Mouse (Mus musculus): ENCODE data around the gene Phox2b. TPM values are rescaled to one million over a fixed set of nuclear protein-coding genes. Genes with fewer than 3 reads are reported as not detected.
A peak's percentile ranks its signal among the peaks of the same experiment; 100 is the strongest.

Gene Phox2b
- total and polyA plus RNA-seq, 3 experiments: 0.12 TPM; not detected in 2

DNA sequence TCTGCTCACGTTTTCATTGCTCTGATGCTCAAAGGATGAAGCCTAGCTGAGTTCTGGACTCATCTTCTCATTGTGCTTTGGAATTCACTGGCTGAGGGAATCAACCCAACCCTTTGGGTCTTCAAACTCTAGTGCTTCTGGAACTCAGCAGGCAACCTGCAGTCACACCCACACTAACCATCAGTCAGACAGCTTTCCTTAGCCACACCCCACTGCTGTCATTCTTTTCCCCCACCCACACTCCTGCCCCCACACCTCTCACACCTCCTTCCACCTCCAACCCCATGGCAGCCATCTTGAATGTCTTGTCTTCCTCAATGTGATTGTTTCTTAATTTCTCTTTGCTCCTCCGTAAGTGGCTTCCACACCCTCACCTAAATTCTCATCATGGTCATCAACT lies 7.2 kb upstream of the Phox2b start:
- WGBS: 72% methylated on average over 2 of the region's 2 CpGs
- intact Hi-C loops (cut with DNase I): no loop called here
- no peaks in the 10 kb centered on the region for H3K4me1 ChIP-seq (ENCODE audit: control insufficient read depth, insufficient read depth, low read length)
- no peaks in the 10 kb centered on the region for H3K36me3 ChIP-seq (ENCODE audit: control insufficient read depth, insufficient read depth, low read length)
- no peak for DNase-seq
- H3K27ac ChIP-seq: no peak overlapping the region
- no peaks in the 10 kb centered on the region for H3K79me2 ChIP-seq (replicated peaks; ENCODE audit: control insufficient read depth, insufficient read depth, low read length)
- H3K4me3 ChIP-seq: no peak overlapping the region
- no peak overlapping the region for H3K9ac ChIP-seq (ENCODE audit: low read depth, low read length)
- peaks cover 10% of the 10 kb centered on the region for H3K27me3 ChIP-seq (ENCODE audit: control insufficient read depth, insufficient read depth, low read length)
- TF ChIP-seq POLR2A (IDR thresholded peaks at IDR 0.05; ENCODE audit: insufficient read depth, low read depth, low read length) (no peak), EP300 (IDR thresholded peaks at IDR 0.05; ENCODE audit: insufficient read depth, low read depth, low read length) (no peak), CTCF (IDR thresholded peaks at IDR 0.05) (no peak)

- no peak overlapping the region for H3K4me3 ChIP-seq
- H3K9ac ChIP-seq (ENCODE audit: low read depth, low read length): no peak overlapping the region
- intact Hi-C loops (cut with DNase I): no loop called here
- no peaks in the 10 kb centered on the region for H3K79me2 ChIP-seq (replicated peaks; ENCODE audit: control insufficient read depth, insufficient read depth, low read length)
- no peaks in the 10 kb centered on the region for H3K4me1 ChIP-seq (ENCODE audit: control insufficient read depth, insufficient read depth, low read length)
- H3K27me3 ChIP-seq (ENCODE audit: control insufficient read depth, insufficient read depth, low read length): peaks cover 22% of the 10 kb centered on the region
- H3K27ac ChIP-seq: no peak overlapping the region
- 21% methylated on average over 3 of the region's 3 CpGs for WGBS
- H3K36me3 ChIP-seq (ENCODE audit: control insufficient read depth, insufficient read depth, low read length): no peaks in the 10 kb centered on the region
- DNase-seq: no peak
- TF ChIP-seq EP300 (IDR thresholded peaks at IDR 0.05; ENCODE audit: insufficient read depth, low read depth, low read length) (no peak), CTCF (IDR thresholded peaks at IDR 0.05) (no peak), POLR2A (IDR thresholded peaks at IDR 0.05; ENCODE audit: insufficient read depth, low read depth, low read length) (no peak)
Observed at GRCm38 (mm10) chr5:67103016-67103415, 3.9 kb upstream of the Phox2b start.

- DNase-seq: no peak
- Histone ChIP-seq H3K4me3 (no peak overlapping the region), H3K4me1 (ENCODE audit: control insufficient read depth, insufficient read depth, low read length) (no peaks in the 10 kb centered on the region; the same call in 1 of the 2 replicates), H3K27me3 (ENCODE audit: control insufficient read depth, insufficient read depth, low read length) (peaks cover 29% of the 10 kb centered on the region), H3K27ac (no peak overlapping the region), H3K36me3 (ENCODE audit: control insufficient read depth, insufficient read depth, low read length) (no peaks in the 10 kb centered on the region), H3K79me2 (replicated peaks; ENCODE audit: control insufficient read depth, insufficient read depth, low read length) (no peaks in the 10 kb centered on the region), H3K9ac (ENCODE audit: low read depth, low read length) (no peak overlapping the region)
- 6% methylated on average over 28 of the region's 28 CpGs for WGBS
- no peak for TF ChIP-seq CTCF (IDR thresholded peaks at IDR 0.05)
- intact Hi-C loops (cut with DNase I): no loop called here
Observed at GRCm38 (mm10) chr5:67101793-67102600, 2.9 kb upstream of the Phox2b start.

DNA sequence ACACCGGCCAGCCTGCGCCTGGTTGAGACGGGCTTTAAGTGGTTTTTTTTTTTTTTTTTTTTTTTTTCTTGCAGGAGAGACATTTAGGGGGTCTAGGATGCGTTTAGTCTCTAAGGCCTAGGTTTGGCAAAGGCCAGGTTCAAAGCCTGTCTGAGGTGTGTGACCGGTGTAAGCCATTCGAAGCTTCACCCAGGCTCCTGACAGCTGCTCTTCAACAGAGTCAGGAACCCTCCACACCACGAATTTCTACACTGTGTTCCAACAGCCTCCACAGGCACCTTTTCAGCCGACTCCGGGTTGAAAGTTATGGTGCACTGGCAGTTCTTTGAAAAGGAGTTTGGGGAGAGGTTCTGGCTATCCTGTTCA lies 2.3 kb upstream of the Phox2b start:
- H3K36me3 ChIP-seq (ENCODE audit: control insufficient read depth, insufficient read depth, low read length): no peaks in the 10 kb centered on the region
- no peak overlapping the region for H3K9ac ChIP-seq (ENCODE audit: low read depth, low read length)
- H3K4me3 ChIP-seq: no peak overlapping the region
- TF ChIP-seq EP300 (IDR thresholded peaks at IDR 0.05; ENCODE audit: insufficient read depth, low read depth, low read length): no peak
- TF ChIP-seq POLR2A (IDR thresholded peaks at IDR 0.05; ENCODE audit: insufficient read depth, low read depth, low read length): no peak
- no peak for TF ChIP-seq CTCF (IDR thresholded peaks at IDR 0.05)
- no peak for DNase-seq
- intact Hi-C loops (cut with DNase I): no loop called here
- WGBS: 11% methylated on average over 9 of the region's 9 CpGs
- no peak overlapping the region for H3K27ac ChIP-seq
- no peaks in the 10 kb centered on the region for H3K79me2 ChIP-seq (replicated peaks; ENCODE audit: control insufficient read depth, insufficient read depth, low read length)
- peaks cover 32% of the 10 kb centered on the region for H3K27me3 ChIP-seq (ENCODE audit: control insufficient read depth, insufficient read depth, low read length)
- no peaks in the 10 kb centered on the region; the same call in 1 of the 2 replicates for H3K4me1 ChIP-seq (ENCODE audit: control insufficient read depth, insufficient read depth, low read length)

GRCm38 (mm10) chr5:67100564-67101394 lies 1.7 kb upstream of the Phox2b start:
- TF ChIP-seq POLR2A (IDR thresholded peaks at IDR 0.05; ENCODE audit: insufficient read depth, low read depth, low read length) (no peak), EP300 (IDR thresholded peaks at IDR 0.05; ENCODE audit: insufficient read depth, low read depth, low read length) (no peak), CTCF (IDR thresholded peaks at IDR 0.05) (no peak)
- no peaks in the 10 kb centered on the region for H3K36me3 ChIP-seq (ENCODE audit: control insufficient read depth, insufficient read depth, low read length)
- H3K27me3 ChIP-seq (ENCODE audit: control insufficient read depth, insufficient read depth, low read length): peaks cover 37% of the 10 kb centered on the region
- H3K4me1 ChIP-seq (ENCODE audit: control insufficient read depth, insufficient read depth, low read length): no peaks in the 10 kb centered on the region; the same call in 1 of the 2 replicates
- no peak overlapping the region for H3K9ac ChIP-seq (ENCODE audit: low read depth, low read length)
- H3K27ac ChIP-seq: no peak overlapping the region
- WGBS: 9% methylated on average over 34 of the region's 34 CpGs
- no peaks in the 10 kb centered on the region for H3K79me2 ChIP-seq (replicated peaks; ENCODE audit: control insufficient read depth, insufficient read depth, low read length)
- peak in 1 of 2 experiments; percentile 17 for DNase-seq
- intact Hi-C loops (cut with DNase I): no loop called here
- H3K4me3 ChIP-seq: no peak overlapping the region
